Mouse (Mus musculus) spleen, adult 2 months (tissue): Measurements from ENCODE around the gene Maml3.

Source experiments
- CTCF ChIP-seq: fragments of 200-500 bp; IDR thresholded peaks from 2 replicates; pipeline ENCODE4 v1.5.1; 2011; ENCODE audit warnings: mild to moderate bottlenecking, inconsistent platforms; ENCODE audit not compliant: insufficient read depth, insufficient read length, insufficient replicate concordance; ENCODE audit errors: extremely low read depth
- POLR2A ChIP-seq: fragments of 200-500 bp; IDR thresholded peaks from 2 replicates; pipeline ENCODE4 v1.6.1; 2011; ENCODE audit warnings: low read depth, low read length, inconsistent platforms

DNA sequence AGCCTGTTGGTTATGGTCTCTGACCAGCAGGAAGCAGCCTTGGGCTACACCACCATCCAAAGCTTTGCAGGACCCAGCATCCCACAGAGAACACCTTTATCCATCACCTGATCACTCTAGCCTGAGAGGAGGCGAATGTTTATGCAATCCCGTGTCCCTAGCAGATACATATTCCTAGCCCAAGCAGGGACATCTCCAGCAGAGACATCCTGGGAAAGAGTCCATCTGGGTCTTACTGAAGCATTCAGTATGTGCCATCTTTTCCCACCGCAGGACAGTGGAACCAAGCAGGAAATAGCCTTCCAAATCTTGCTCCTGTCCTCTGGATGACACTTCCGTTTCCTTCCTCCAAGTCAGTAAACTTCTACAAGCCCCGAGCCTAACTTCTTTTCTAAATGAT, 351.6 kb downstream of the Maml3 start:
- TF ChIP-seq CTCF, result no peak
- TF ChIP-seq POLR2A, result no peak
